Mouse (Mus musculus) bone marrow macrophage, adult 2 months (primary cell): ENCODE measurements around the gene Dapk3.

ENCODE experiments used
- CTCF ChIP-seq: IDR thresholded peaks from 2 replicates; pipeline ENCODE4 v1.5.1; 2012; ENCODE audit warnings: low read depth, mild to moderate bottlenecking, low read length, moderate library complexity
- POLR2A ChIP-seq: IDR thresholded peaks from 2 replicates; pipeline ENCODE4 v1.6.1; 2012; ENCODE audit warnings: mild to moderate bottlenecking, low read depth, low read length, borderline replicate concordance

DNA sequence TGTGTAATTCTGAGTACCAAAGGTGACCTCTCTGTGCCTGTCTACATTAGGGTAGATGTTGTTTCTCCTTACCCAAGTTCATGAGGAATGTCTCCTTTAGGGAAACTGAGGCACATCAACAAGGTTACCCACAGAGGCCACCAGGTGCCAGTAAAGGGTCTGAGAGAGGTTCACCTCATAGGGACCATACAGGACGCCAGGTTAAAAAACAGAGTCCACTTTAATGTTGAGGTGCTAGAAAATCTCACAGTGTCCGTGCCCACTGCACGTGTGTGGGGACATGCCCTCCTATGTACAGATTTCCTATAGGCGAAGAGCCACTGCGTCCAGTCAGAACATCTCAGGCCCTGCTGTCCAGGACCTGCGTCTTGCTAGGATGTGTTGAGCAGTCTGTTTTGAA, 16.2 kb downstream of the Dapk3 start:
- TF ChIP-seq CTCF (no peak), POLR2A (no peak)
